Mouse (Mus musculus): Measurements from ENCODE around the gene Abhd17a. TPM values are rescaled to one million over a fixed set of nuclear protein-coding genes. Genes with fewer than 3 reads are reported as not detected.
A peak's percentile ranks its signal among the peaks of the same experiment; 100 is the strongest.

Abhd17a gene
- polyA plus RNA-seq, 1 experiment from 2014 or later, result 95.7 TPM

DNA sequence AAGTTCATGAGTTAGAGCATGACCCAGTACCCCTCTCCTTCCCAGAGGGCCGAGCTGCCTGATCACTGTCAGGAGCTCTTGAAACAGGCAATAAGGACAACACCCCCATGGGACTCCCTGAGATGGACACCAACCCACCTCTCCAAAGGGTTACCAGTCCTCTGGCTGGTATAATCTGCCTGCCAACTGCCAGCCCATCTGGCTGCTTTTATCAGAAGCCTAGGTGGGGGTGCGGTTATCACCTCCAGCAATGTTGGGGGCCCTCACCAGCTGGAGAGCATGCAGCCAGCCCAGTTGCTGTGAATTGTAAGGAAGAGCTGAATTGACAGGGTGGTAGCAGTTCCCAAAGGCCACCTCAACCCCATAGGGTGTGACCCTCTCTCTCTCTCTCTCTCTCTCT lies 17.7 kb downstream of the Abhd17a start:
- no peak overlapping the region for H3K27ac ChIP-seq
- H3K9ac ChIP-seq, result no peak overlapping the region
- H3K27me3 ChIP-seq (replicated peaks), result no peaks in the 10 kb centered on the region
- H3K4me2 ChIP-seq (replicated peaks), result no peak overlapping the region
- H3K9me3 ChIP-seq, result no peaks in the 10 kb centered on the region
- peaks cover 62% of the 10 kb centered on the region for H3K4me1 ChIP-seq (replicated peaks)
- ATAC-seq, result no peak
- H3K36me3 ChIP-seq, result 0 out of 2 replicates have a peak, but pooled peaks cover 2% of the 10 kb centered on the region
- no peak overlapping the region for H3K4me3 ChIP-seq (replicated peaks)
- WGBS, result 89% methylated on average over 2 of the region's 2 CpGs

DNA sequence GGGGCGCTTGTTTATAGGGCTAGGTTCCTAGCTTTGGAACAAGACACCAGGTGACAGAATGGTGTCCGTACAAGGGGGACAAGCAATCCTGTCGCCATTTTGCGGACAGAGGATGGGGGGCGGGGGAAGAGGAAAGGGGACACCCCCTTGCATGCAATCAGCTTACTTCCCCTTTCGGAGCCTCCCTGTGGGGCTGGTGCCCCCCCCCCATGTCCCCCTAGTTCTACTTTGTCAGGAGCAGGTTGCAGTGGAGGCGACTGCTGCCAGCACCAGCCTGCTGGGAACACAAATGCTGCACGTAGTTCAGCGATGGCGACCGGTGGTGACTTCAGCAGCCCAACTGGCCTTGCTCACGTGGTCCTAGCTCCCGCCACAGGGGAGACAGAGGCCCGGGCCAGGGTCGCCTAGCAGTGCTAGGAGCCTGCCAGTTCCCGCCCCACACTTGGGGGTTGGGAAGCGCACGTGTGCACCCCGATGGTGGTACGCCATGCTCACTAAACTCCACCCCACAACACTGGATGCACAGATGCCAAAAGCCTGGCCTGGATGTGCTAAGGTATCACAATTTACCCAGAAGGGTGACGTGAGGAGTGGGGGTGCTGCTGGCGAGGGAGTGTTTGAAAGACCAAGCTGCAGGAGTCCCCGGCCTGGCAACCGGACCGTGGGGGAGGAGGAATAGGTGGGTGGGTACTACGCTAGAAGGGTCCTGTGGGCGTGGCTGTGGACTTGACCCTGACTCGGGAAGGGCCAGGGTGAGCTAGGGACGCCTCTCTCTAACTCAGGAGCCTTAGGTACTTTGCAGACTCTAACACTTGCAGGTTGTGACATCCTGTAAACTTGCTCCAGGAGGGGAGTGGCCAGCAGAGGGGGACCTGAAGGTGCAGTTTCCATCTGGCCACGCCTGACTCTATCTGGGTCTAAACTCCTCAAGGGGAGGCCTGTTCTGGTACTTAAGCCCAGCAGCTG lies 19.0 kb downstream of the Abhd17a start:
- Histone ChIP-seq H3K36me3 (0 out of 2 replicates have a peak, but pooled peaks cover 2% of the 10 kb centered on the region), H3K9ac (peak overlapping the region; percentile 38), H3K9me3 (no peaks in the 10 kb centered on the region), H3K4me1 (replicated peaks) (peaks cover 67% of the 10 kb centered on the region), H3K4me3 (replicated peaks) (0 out of 2 replicates have a peak overlapping the region, but pooled peaks have one; percentile 7), H3K27me3 (replicated peaks) (no peaks in the 10 kb centered on the region), H3K27ac (peak overlapping the region; percentile 38; the same call in 1 of the 2 replicates), H3K4me2 (replicated peaks) (peak overlapping the region; percentile 46)
- 24% methylated on average over 30 of the region's 30 CpGs for WGBS
- peak; percentile 11 for ATAC-seq

DNA sequence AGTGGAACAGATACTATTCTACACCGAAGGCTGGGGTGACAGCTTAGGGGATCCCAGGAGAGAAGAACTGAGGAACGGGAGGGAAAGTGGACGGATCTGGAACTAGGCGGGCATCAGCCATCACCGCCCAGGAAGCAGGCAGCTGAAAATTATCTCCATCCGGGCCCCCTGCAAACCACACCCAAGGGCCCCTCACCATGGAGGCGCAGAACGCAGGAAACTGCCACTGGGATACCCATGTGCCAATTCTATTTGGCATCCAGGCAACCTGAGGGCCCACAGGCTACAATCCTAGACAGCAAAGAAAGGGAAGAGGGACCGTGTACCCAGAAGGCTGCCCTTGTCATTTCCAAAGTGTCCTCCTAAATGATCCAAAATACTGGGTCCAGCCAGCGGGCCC lies 19.7 kb downstream of the Abhd17a start:
- H3K9ac ChIP-seq, result peak overlapping the region; percentile 38; the same call in 1 of the 2 replicates
- 82% methylated on average over 10 of the region's 10 CpGs for WGBS
- H3K4me2 ChIP-seq (replicated peaks), result peak overlapping the region; percentile 46
- no peaks in the 10 kb centered on the region for H3K9me3 ChIP-seq
- H3K4me3 ChIP-seq (replicated peaks), result no peak overlapping the region
- no peaks in the 10 kb centered on the region for H3K27me3 ChIP-seq (replicated peaks)
- ATAC-seq, result no peak
- H3K4me1 ChIP-seq (replicated peaks), result peaks cover 60% of the 10 kb centered on the region
- 0 out of 2 replicates have a peak, but pooled peaks cover 2% of the 10 kb centered on the region for H3K36me3 ChIP-seq
- H3K27ac ChIP-seq, result no peak overlapping the region

DNA sequence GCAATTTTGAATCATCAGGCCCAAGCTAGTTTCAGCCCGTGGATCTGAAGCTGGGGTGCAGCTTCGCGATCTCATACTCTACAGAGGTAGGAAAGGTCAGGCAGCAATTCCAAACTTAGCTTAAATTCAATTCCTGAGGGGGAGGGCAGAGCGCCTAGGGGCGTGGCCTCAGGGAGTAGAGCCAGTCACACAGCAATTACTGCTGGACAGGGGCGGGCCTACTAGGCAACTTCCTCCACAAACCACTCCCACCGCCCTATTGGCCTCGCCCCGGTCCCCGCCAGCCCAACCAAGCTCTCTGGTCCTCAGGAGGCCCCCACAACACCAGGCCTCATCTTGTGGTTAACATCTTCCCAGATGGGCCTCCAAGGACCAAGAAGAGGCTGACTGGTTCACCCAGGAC lies 20.5 kb downstream of the Abhd17a start:
- ATAC-seq, result peak; percentile 75
- Histone ChIP-seq H3K9me3 (no peaks in the 10 kb centered on the region), H3K9ac (peak overlapping the region; percentile 12; the same call in 1 of the 2 replicates), H3K4me2 (replicated peaks) (peak overlapping the region; percentile 42), H3K27me3 (replicated peaks) (no peaks in the 10 kb centered on the region), H3K27ac (0 out of 2 replicates have a peak overlapping the region, but pooled peaks have one; percentile 29), H3K4me3 (replicated peaks) (0 out of 2 replicates have a peak overlapping the region, but pooled peaks have one; percentile 7), H3K36me3 (0 out of 2 replicates have a peak, but pooled peaks cover 2% of the 10 kb centered on the region), H3K4me1 (replicated peaks) (peaks cover 54% of the 10 kb centered on the region)
- 28% methylated on average over 10 of the region's 10 CpGs for WGBS

DNA sequence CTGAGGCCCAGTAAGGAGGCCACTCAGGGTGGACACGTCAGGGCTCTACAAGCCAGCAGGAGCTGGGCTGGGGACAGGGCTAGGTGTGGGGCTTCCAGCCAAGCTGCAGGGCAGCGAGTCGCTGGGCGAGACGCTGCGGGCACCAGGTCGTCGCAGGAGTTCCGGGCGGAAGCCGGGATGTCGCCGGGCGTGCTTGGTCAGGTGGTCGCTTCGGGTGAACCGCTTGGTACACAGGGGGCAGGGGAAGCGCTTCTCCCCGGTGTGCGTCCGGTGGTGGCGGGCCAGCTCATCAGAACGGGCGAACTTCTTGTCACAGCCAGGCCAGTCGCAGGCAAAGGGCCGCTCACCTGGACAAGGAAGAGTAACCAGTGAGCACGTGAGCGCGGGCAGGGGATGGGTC lies 21.3 kb downstream of the Abhd17a start:
- no peak for ATAC-seq
- Histone ChIP-seq H3K27me3 (replicated peaks) (no peaks in the 10 kb centered on the region), H3K4me3 (replicated peaks) (no peak overlapping the region), H3K27ac (no peak overlapping the region), H3K4me2 (replicated peaks) (no peak overlapping the region), H3K9ac (no peak overlapping the region), H3K9me3 (no peaks in the 10 kb centered on the region), H3K36me3 (0 out of 2 replicates have a peak, but pooled peaks cover 2% of the 10 kb centered on the region), H3K4me1 (replicated peaks) (peaks cover 48% of the 10 kb centered on the region)
- WGBS, result 94% methylated on average over 29 of the region's 29 CpGs

DNA sequence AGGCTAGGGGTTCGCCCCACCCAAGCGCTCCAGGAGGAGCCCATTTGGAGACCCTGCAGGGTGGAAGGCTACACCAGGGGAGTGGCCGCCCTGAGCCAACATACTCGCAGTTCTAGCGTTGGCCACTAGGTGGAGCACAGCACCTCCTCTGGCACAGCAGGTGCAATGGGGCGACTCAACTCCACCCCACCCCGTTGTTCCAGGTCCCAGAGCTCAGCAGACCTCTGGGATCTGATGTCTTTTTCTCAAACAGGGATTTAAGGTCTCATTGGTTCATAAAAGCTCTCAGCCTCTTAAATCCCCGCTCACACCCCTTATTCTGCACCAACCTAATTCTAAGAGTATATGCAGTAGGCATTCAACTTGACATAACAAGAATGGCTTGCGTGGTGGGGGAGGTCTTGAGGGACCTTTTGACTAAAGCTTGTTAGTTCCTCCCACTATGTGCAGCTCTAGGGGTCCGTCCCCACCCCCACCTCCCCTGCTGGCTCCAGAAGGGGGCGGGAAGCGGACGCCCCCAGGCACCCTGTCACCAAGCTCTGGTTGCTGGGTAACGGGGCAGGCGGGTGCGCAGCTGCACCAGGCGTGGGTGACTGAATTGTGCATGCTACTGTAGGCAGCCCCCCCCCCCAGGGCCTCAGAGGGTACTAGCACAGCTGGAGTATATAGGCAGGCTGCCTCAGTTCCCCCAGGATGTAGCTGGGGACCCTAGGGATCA lies 23.6 kb downstream of the Abhd17a start:
- no peak overlapping the region for H3K9ac ChIP-seq
- no peak overlapping the region for H3K27ac ChIP-seq
- no peak overlapping the region for H3K4me2 ChIP-seq (replicated peaks)
- 0 out of 2 replicates have a peak, but pooled peaks cover 2% of the 10 kb centered on the region for H3K36me3 ChIP-seq
- no peaks in the 10 kb centered on the region for H3K27me3 ChIP-seq (replicated peaks)
- 0 out of 2 replicates have a peak overlapping the region, but pooled peaks have one; percentile 1 for H3K4me3 ChIP-seq (replicated peaks)
- H3K4me1 ChIP-seq (replicated peaks), result peaks cover 29% of the 10 kb centered on the region
- ATAC-seq, result peak; percentile 40; the same call in 1 of the 2 replicates
- H3K9me3 ChIP-seq, result no peaks in the 10 kb centered on the region
- WGBS, result 29% methylated on average over 17 of the region's 17 CpGs

DNA sequence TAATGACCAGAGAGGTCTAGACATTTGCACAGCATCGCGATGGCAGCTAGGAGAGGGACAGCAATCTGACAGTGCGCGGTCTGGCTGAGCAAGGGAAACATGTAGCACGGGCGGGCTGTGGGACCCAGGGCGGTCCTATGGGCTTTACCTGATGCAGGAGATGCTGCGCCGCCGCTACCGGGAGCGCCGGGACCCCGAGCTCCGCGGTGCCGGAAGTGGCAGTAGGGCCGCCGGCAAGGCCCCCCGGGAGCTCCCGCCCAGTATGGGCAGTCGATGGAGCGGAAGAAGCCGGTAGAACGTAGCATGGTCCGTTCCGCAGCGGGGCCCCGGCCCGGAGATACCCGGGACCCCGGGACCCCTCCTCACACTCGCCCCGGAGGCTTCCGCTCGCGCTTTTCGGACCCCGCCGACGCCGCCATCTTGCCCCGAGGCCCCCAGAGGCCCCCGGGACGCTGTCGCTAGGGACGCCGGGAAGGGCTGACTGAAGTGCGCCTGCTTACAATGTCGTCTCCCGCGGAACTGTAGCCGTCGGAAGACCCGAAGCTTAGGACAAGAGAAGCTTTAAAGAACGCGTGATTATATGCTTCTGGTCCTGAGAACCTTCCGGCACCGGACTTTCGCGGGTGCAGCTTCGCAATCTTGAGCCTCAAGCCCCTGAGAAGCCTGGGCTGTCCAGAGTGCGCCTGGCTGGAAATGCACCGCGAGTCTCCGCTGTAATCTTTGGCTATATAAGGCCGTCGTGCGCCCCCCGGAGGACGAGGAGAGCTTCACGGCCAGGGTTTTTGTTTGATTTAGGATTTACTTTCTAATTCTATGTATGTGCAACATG lies 28.8 kb downstream of the Abhd17a start, which contains the start of gene Rexo1:
Gene Rexo1, minus strand, starts transcription at position 445 of the 829 bp plus-strand sequence.
- Histone ChIP-seq H3K27ac (peak within 1 kb of the TSS; percentile 86), H3K36me3 (no peaks in the 10 kb centered on the region), H3K4me2 (replicated peaks) (peak within 1 kb of the TSS; percentile 76), H3K9ac (peak within 1 kb of the TSS; percentile 96), H3K9me3 (no peaks in the 10 kb centered on the region), H3K4me1 (replicated peaks) (peaks cover 29% of the 10 kb centered on the region), H3K27me3 (replicated peaks) (no peaks in the 10 kb centered on the region), H3K4me3 (replicated peaks) (peak within 1 kb of the TSS; percentile 98)
- WGBS, result under 1% methylated on average over 72 of the region's 72 CpGs
- peak; percentile 91 for ATAC-seq

DNA sequence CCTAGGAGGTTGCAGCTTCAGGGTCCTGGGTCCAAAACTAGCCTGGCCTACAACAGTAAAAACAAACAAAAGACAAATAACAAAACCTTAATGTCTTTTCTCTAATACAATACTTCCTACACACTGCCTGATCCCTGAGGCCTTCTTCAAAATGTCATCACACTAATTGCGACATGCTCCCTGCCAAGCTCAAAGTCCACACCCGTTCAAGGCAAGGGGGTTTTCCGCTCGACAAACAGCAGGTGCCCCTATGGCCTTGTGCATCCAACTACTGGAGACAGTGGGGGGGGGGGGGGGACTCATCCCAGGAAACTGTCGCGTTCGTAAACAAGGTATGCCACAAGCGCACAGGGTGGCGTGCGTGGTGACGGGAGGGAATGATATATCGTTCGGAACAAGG lies 29.5 kb downstream of the Abhd17a start:
- peak overlapping the region; percentile 98 for H3K4me3 ChIP-seq (replicated peaks)
- peak; percentile 35 for ATAC-seq
- peak overlapping the region; percentile 76 for H3K4me2 ChIP-seq (replicated peaks)
- no peaks in the 10 kb centered on the region for H3K36me3 ChIP-seq
- peaks cover 29% of the 10 kb centered on the region for H3K4me1 ChIP-seq (replicated peaks)
- WGBS, result under 1% methylated on average over 13 of the region's 13 CpGs
- H3K27me3 ChIP-seq (replicated peaks), result no peaks in the 10 kb centered on the region
- peak overlapping the region; percentile 86 for H3K27ac ChIP-seq
- peak overlapping the region; percentile 96 for H3K9ac ChIP-seq
- H3K9me3 ChIP-seq, result no peaks in the 10 kb centered on the region

DNA sequence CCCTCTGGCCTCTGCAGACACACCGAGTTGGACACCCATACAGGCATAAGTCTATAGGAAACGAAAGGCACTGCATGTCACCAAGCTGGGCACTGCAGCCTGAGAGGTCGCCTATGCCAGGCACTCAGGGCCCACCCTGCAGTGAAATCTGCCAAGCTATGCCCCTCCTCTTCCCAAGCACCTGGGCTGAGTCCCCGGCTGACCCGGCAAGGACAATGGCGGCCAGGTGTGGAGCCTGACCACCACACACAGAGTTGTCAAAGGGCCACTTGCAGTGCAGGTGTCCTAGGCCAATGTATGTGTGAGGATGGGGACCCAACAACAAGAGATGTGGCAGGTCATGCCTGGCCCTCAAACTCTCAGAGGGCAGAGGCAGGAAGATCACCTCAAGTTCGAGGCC lies 30.7 kb downstream of the Abhd17a start:
- Histone ChIP-seq H3K4me2 (replicated peaks) (peak overlapping the region; percentile 36), H3K4me1 (replicated peaks) (peaks cover 32% of the 10 kb centered on the region), H3K9me3 (no peaks in the 10 kb centered on the region), H3K4me3 (replicated peaks) (no peak overlapping the region), H3K36me3 (no peaks in the 10 kb centered on the region), H3K27me3 (replicated peaks) (no peaks in the 10 kb centered on the region), H3K27ac (no peak overlapping the region), H3K9ac (no peak overlapping the region)
- no peak for ATAC-seq
- WGBS, result 91% methylated on average over 7 of the region's 7 CpGs

DNA sequence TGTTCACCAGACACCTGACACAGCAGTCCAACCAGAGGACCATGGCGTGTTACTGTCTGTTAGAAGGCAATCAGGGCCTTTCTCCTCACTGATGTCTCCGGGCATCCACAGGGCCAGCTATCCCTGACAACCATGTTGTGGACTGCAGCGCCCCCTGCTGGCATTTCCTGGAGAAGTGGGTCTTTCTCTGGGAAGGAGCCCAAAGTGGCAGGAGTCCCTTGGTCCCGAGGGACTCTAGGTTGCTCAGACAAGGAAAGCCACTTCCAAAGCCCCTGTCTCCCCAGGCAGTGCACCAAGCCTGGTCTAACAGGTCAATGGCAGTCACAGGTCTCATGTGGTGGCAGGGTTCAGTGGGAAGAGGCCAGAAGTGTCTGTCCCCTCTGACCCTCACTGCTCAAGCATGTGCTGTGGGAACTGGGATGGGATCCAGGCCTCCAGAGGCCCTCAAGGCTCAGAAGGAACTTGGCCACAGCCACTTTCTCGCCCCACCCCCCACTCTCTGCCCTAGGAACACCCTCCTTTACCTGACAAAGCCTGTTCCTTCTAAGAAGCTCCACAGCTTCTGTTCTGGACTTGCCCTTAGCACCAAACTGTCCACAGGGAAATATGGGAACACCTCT lies 32.7 kb downstream of the Abhd17a start:
- no peak for ATAC-seq
- Histone ChIP-seq H3K9ac (no peak overlapping the region), H3K4me3 (replicated peaks) (no peak overlapping the region), H3K9me3 (no peaks in the 10 kb centered on the region), H3K27ac (no peak overlapping the region), H3K4me1 (replicated peaks) (peaks cover 48% of the 10 kb centered on the region), H3K4me2 (replicated peaks) (no peak overlapping the region), H3K27me3 (replicated peaks) (no peaks in the 10 kb centered on the region), H3K36me3 (no peaks in the 10 kb centered on the region)
- 43% methylated on average over 5 of the region's 5 CpGs for WGBS

DNA sequence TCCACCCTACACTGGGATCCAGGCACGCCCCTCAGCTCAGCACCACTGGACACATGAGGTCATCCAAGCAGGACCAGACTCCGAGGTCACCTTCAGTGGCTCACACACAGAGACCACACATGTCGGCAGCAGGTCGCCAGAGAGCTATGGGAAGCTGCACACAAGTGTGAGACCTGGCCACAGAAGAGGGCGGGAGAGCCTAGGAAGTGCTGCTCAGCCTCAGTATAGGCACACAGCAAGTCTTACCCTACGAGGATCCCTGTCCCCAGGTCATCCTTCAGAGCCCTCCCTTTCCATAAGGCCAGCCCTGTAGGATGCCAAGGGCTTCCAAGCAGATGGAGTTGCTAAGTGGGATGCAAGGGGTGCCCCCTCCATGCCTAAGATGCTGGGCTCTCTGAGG lies 36.1 kb downstream of the Abhd17a start:
- H3K27me3 ChIP-seq (replicated peaks), result no peaks in the 10 kb centered on the region
- H3K4me3 ChIP-seq (replicated peaks), result no peak overlapping the region
- H3K9ac ChIP-seq, result no peak overlapping the region
- H3K36me3 ChIP-seq, result peaks cover 12% of the 10 kb centered on the region; the same call in 1 of the 2 replicates
- WGBS, result 86% methylated on average over 6 of the region's 6 CpGs
- ATAC-seq, result no peak
- no peak overlapping the region for H3K4me2 ChIP-seq (replicated peaks)
- peaks cover 33% of the 10 kb centered on the region for H3K4me1 ChIP-seq (replicated peaks)
- H3K27ac ChIP-seq, result no peak overlapping the region
- no peaks in the 10 kb centered on the region for H3K9me3 ChIP-seq

Measured in intestine, embryonic 15.5 days (tissue).